Mouse (Mus musculus) c-Kit-positive CD71-positive TER-119-positive erythroid progenitor cells, embryonic 14.5 days (primary cell): ENCODE measurements around the gene Pnpla5.

Experiments used
- DNase-seq: peaks from one replicate; pipeline ENCODE4 v3.0.0-alpha.2; 2013; ENCODE audit warnings: low spot score

The Pnpla5 gene

GRCm38 (mm10) chr15:84065701-84066100 lies 57.3 kb downstream of the Pnpla5 start:
- DNase-seq: no peak

DNA sequence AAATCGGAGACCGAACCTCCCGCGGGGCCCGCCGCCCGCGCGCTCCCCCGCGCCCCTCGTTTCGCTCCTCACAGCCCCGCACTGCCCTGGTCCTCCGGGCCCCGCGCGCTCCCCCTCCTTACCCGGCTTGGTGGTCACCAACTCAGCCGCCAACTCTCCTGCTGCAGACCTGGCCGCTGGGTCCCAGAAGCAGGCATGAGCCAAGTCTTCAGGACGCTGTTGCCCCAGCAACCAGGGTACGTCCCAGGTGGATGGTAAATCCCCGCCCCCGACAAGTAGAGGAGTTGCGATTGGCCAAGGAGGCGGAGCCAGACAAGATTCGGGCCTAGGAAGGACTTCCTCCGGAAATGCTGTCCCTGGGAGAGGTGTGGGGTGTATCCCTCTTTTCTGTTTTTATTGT lies 57.8 kb downstream of the Pnpla5 start, which contains the start of gene Efcab6:
Efcab6 (minus strand) TSS at position 240 of the 400 bp plus-strand sequence.
- no peak for DNase-seq
